Mouse (Mus musculus) spleen, postnatal 14 days (tissue): ENCODE results near the gene Bpifb6.

Source experiments
- DNase-seq, 2 experiments: peaks; one replicate each; pipeline ENCODE4 v3.0.0; 2021 to 2022; ENCODE audit warnings: low spot score in 2 of 2

Bpifb6 gene

GRCm38 (mm10) chr2:153900088-153900487 is at the start of gene Bpifb6:
Gene Bpifb6 (plus strand): TSS chr2:153900388.
- no peak for DNase-seq

GRCm38 (mm10) chr2:153851030-153851360 is 49.2 kb upstream of the Bpifb6 start:
- DNase-seq: peak; percentile 11 to 38

- no peak for DNase-seq
These were observed 46.6 kb upstream of the Bpifb6 start for GRCm38 (mm10) chr2:153853544-153853943.

- peak in 1 of 2 experiments; percentile 3 for DNase-seq
These were observed 40.6 kb upstream of the Bpifb6 start for GRCm38 (mm10) chr2:153859581-153859980.

- DNase-seq: no peak
These were observed 39.9 kb upstream of the Bpifb6 start for GRCm38 (mm10) chr2:153860315-153860714.

- no peak for DNase-seq
These were observed 39.5 kb upstream of the Bpifb6 start for GRCm38 (mm10) chr2:153860715-153861114.

GRCm38 (mm10) chr2:153861960-153862359 is 38.2 kb upstream of the Bpifb6 start:
- no peak for DNase-seq

- DNase-seq: no peak
These were observed 29.2 kb upstream of the Bpifb6 start, which contains the start of gene Sun5 for GRCm38 (mm10) chr2:153870984-153871383. Gene Sun5 (minus strand): TSS chr2:153871084.

GRCm38 (mm10) chr2:153874745-153875144 is 25.4 kb upstream of the Bpifb6 start, which contains the start of gene Bpifb2:
Gene Bpifb2 (plus strand): TSS chr2:153875045.
- no peak for DNase-seq

- no peak for DNase-seq
These were observed 1.1 kb upstream of the Bpifb6 start for GRCm38 (mm10) chr2:153899111-153899510.

GRCm38 (mm10) chr2:153902726-153903125 is 2.5 kb downstream of the Bpifb6 start:
- DNase-seq: no peak

GRCm38 (mm10) chr2:153906626-153907025 is 6.4 kb downstream of the Bpifb6 start:
- DNase-seq: no peak

GRCm38 (mm10) chr2:153914151-153914550 is 14.0 kb downstream of the Bpifb6 start:
- no peak for DNase-seq

- DNase-seq: no peak
These were observed 17.7 kb downstream of the Bpifb6 start, which contains the start of gene Bpifb3 for GRCm38 (mm10) chr2:153917930-153918329. Gene Bpifb3 (plus strand): TSS chr2:153918230.

GRCm38 (mm10) chr2:153921246-153921645 is 21.1 kb downstream of the Bpifb6 start:
- no peak for DNase-seq

GRCm38 (mm10) chr2:153929871-153930413 is 29.8 kb downstream of the Bpifb6 start:
- peak; percentile 20 to 41 for DNase-seq

- no peak for DNase-seq
These were observed 30.9 kb downstream of the Bpifb6 start for GRCm38 (mm10) chr2:153931125-153931524.

GRCm38 (mm10) chr2:153933311-153933710 is 33.1 kb downstream of the Bpifb6 start:
- no peak for DNase-seq

GRCm38 (mm10) chr2:153935348-153935747 is 35.2 kb downstream of the Bpifb6 start:
- DNase-seq: no peak

- DNase-seq: no peak
These were observed 37.7 kb downstream of the Bpifb6 start, which contains the start of gene Bpifb4 for GRCm38 (mm10) chr2:153937843-153938242. Gene Bpifb4 (plus strand): TSS chr2:153938212.

- DNase-seq: peak in 1 of 2 experiments; percentile 17
These were observed 43.3 kb downstream of the Bpifb6 start for GRCm38 (mm10) chr2:153943537-153943936.

- DNase-seq: no peak
These were observed 44.4 kb downstream of the Bpifb6 start for GRCm38 (mm10) chr2:153944567-153944966.

- DNase-seq: peak in 1 of 2 experiments; percentile 43
These were observed 52.7 kb downstream of the Bpifb6 start for GRCm38 (mm10) chr2:153952897-153953296.

- DNase-seq: peak in 1 of 2 experiments; percentile 27
These were observed 53.6 kb downstream of the Bpifb6 start for GRCm38 (mm10) chr2:153953836-153954235.
